Mouse (Mus musculus): ENCODE measurements around the gene Nav3.

The Nav3 gene

GRCm38 (mm10) chr10:109672896-109673295 lies 783.1 kb downstream of the Nav3 start:
- DNase-seq (ENCODE audit: low spot score), result no peak

DNA sequence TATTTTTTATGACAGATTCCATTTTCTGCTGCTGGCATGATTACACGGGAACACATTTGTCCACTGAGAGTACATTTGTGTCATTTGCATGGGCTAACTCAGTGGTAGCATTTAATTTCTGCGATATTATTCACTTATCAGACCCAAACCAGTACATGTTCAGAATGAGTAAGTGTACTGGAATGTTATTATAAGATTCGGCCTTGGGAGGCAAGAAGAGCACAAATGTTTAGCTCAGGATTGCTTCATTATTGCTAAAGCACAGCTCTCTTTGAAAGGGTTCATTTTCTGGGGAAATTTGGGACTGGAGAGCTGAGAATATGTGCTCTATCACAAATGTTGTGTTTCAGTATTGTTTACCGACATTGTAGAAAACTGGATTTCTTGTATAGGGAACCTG lies 788.6 kb downstream of the Nav3 start:
- DNase-seq (ENCODE audit: low spot score), result no peak

DNA sequence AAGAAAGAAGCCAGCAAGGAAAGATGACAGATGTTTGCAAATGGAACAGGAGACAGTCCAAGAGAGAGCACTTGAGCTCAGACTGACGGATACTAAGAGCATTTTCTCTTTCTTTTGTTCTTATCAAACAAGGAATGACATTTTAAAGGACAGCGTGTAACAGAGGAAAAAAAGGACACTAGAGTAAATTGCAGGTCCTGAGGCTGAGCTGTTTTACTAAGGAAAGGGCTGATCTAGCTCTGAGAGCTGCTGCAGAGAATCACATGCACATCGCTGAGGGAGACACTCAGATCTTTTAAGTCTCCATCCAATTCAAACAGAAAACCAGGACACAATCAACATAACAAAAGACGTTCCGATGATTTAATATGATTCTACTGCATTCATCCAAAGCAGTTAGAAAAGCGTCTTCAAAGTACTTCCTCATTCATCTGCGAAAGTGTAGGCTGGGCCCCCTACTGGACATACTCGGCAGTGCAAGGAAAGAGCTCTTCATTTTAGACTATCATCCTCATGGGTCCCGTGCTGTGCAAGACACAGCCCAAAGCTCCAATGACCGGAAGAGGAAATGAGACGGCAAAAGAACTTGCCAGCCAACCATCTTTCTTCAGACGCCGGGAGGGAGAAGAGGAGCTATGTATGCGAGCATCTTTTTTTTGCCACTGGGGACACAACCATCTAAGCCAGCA lies 791.2 kb downstream of the Nav3 start:
- DNase-seq (ENCODE audit: low spot score), result no peak

GRCm38 (mm10) chr10:109651516-109651915 lies 804.5 kb downstream of the Nav3 start:
- DNase-seq (ENCODE audit: low spot score), result no peak

DNA sequence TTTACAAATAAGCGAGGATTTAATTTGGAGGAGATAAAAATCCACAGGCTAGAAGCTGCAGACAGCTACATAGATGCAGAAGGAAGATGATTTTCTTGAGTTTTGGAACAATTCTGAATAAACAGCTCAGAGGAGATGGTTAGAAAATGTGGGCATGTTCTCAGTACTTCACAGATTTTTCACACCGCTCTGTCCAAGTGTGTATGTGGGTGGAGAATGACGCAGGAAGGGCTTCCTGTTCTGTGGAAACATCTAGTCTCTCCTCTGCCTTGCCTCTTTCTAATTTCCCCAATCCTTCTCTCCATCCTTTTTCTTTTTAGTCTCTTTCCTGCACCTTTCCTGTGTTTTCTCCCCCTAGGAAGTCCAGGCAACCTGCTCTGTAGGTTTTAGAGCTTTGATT lies 812.4 kb downstream of the Nav3 start:
- no peak for DNase-seq (ENCODE audit: low spot score)

DNA sequence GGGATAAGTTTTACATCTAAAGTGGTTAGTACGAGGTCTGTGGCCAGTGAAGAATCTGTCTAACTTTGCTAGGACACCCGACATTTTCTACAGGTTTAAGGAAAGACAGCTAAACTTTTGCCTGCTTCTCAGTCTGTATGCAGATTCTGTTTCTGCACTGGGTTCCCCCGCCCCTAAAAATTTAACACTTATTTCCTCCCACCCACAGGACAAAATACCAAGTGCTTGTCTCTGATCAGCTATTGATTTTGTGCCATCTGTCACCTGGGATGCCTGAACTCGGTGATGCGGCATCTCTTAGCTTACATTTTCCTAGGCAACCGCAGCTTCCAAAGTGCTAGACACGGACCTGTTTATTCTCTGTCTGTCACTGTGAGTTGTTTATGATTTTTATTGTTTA lies 814.2 kb downstream of the Nav3 start:
- no peak for DNase-seq (ENCODE audit: low spot score)

DNA sequence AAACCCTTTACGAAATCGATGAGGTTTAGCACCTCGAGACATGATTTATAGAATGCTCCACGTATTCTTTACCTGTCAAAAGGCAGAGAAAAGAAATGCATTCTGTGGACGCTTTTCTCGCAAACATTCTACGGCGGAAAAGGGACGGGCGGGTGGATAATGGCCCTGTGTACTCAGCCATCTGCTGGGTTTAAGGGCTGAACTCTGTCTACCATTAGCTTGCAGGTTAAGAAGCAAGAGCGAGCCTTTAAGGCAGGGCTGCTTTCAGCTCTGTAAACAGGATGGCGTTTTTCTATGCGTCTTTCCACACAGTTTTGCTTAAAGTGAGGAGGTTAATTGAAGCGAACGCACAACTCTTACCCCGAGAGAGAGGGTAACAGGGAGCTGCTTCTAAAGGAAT lies 818.3 kb downstream of the Nav3 start:
- no peak for DNase-seq (ENCODE audit: low spot score)

All from spleen, adult 12 weeks (tissue).